Mouse (Mus musculus) kidney, adult 9 months (tissue): ENCODE results near the gene Hdc.

Experiments
- DNase-seq: peaks from one replicate; pipeline ENCODE4 v3.0.0; 2022

Hdc gene

GRCm38 (mm10) chr2:126551244-126551890 is 67.7 kb downstream of the Hdc start:
- DNase-seq = no peak

- peak; percentile 91 for DNase-seq
Measured at GRCm38 (mm10) chr2:126549681-126550080, 69.4 kb downstream of the Hdc start.

GRCm38 (mm10) chr2:126546392-126546791 is 72.7 kb downstream of the Hdc start:
- no peak for DNase-seq

- DNase-seq = peak; percentile 86
Measured at GRCm38 (mm10) chr2:126545297-126545696, 73.8 kb downstream of the Hdc start.
